Mouse (Mus musculus): ENCODE results near the gene Hist1h2bp. TPM values are rescaled to one million over a fixed set of nuclear protein-coding genes. Genes with fewer than 3 reads are reported as not detected.
"Not testable (repeated sequence)": the region's sequence is repeated elsewhere in the genome, so short reads cannot be mapped to it uniquely, and the experiment has no call there.

Gene Hist1h2bp
- total RNA-seq (2022) = 10 to 100 TPM in 1 of 4 experiments, 1 to 10 TPM in 3; 3.1 to 11.6 (median 5.9) TPM

DNA sequence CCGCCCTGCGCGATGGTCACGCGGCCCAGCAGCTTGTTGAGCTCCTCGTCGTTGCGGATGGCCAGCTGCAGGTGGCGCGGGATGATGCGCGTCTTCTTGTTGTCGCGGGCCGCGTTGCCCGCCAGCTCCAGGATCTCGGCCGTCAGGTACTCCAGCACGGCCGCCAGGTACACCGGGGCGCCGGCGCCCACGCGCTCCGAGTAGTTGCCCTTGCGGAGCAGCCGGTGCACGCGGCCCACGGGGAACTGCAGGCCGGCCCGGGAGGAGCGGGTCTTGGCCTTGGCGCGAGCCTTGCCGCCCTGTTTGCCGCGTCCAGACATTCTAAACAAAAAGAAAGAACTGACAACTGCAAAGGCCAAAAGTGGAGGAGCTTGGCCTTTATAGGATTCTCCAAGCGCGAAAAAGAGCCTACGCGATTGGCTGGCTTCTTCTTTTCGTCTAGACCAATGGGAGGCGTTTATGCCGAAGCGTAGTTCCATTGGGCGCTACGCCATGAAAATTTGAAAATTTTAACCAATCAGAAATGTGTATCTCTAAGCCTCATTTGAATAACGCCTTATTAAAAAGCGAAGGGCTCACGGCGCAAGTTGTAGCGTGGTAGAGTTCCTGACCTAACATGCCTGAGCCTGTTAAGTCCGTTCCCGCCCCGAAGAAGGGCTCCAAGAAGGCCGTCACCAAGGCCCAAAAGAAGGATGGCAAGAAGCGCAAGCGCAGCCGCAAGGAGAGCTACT is at the start of gene Hist1h2bp, which contains the start of gene Hist1h2an:
Gene Hist1h2bp, plus strand, starts transcription at position 563 of the 731 bp plus-strand sequence.
Gene Hist1h2an, minus strand, starts transcription at position 320 of the 731 bp plus-strand sequence.
- peak; percentile 88 to 93 for DNase-seq (ENCODE audit: low spot score in 2 of 2)

GRCm38 (mm10) chr13:21745006-21745405 is 42.3 kb upstream of the Hist1h2bp start:
- DNase-seq (ENCODE audit: low spot score in 2 of 2) = no peak

DNA sequence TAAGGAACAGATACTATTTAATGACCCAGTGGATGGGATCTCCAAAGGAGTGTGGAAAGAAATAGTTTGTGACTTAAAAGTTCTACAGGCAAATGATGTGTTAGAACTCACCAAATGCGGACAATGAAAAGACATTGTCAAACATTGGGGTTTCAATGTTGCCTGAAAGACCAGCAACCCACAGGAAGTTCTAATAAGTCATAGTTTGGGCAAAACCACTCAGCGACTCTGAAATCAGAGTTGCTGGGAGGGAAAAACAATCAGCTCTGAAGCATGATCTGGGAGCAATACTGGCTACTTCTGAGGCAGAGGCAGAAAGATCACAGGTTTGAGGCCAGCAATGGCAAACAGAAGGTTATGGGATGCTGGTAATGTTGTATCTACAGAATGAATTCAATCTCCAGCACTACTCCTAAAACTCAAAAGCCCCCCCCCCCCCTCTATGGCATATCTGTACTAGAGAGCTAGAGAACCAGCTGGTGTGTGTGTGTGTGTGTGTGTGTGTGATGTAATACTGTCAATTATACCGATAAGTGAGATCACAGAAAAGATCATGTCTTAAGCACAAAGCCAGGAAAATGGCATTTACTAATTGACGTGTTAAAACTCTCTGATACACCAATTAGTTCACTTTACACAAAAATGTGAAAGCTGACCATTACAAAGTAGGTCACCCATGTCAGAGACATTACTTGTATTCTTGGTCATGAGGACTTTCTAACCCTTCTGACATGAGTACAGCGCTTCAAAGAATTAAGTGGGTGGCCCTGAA is 37.7 kb upstream of the Hist1h2bp start:
- no peak for DNase-seq (ENCODE audit: low spot score in 2 of 2)

DNA sequence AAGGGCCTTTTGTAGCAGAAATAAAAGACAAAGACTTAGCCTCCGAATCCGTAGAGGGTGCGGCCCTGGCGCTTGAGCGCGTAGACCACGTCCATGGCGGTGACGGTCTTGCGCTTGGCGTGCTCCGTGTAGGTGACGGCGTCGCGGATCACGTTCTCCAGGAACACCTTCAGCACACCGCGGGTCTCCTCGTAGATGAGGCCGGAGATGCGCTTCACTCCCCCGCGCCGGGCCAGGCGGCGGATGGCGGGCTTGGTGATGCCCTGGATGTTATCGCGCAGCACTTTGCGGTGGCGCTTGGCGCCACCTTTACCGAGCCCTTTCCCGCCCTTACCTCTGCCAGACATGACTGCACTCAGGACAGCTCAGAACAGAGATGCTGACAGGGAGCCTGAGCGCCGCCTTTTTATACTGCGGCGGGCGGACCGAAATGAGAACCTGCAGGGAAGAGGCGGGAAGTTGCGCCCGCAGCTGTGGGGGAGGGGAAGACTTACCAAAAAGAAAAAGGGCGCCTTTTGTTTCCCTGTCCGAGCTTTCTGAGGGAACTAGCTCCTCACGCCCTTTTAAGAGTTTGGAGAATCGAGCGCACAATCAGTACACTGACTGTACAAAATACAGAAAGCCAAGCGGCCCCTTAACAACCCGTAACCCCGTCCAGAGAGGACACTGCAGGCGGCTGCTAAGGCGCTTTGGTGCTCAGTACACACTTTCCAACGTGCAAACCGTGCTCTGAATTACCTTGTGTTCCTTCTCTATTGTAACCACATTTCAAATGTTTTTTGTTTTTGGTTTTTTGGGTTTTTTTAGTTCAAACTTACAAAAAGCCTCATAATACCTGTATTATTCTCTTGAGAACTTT is 36.9 kb upstream of the Hist1h2bp start, which contains the start of gene Hist1h4k:
Gene Hist1h4k, minus strand, starts transcription at position 347 of the 859 bp plus-strand sequence.
- DNase-seq (ENCODE audit: low spot score in 2 of 2) = peak; percentile 89 to 94

DNA sequence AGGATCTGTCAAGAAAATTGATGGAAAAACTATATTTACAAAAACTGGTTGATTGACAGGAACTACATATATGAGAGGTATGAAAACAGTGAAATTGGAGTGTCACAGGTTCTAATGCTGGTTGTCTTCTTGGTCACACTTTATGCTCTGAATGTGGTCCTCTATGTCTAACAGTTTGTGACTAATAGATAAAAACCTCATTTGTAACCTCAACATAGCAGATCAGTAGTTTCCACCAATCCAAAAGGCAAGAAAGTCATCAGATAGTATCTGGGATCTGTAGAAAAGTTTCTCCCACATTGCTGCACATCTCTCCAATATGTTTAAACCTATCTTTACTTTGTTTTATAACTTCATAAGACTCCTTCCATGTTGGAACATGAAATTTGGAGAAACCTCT is 35.8 kb upstream of the Hist1h2bp start:
- no peak for DNase-seq (ENCODE audit: low spot score in 2 of 2)

- no peak for DNase-seq (ENCODE audit: low spot score in 2 of 2)
Observed at GRCm38 (mm10) chr13:21751827-21752226, 35.4 kb upstream of the Hist1h2bp start.

GRCm38 (mm10) chr13:21752356-21752755 is 34.9 kb upstream of the Hist1h2bp start:
- no peak for DNase-seq (ENCODE audit: low spot score in 2 of 2)

- no peak for DNase-seq (ENCODE audit: low spot score in 2 of 2)
Observed at GRCm38 (mm10) chr13:21753051-21753523, 34.2 kb upstream of the Hist1h2bp start.

GRCm38 (mm10) chr13:21753524-21754285 is 33.6 kb upstream of the Hist1h2bp start, which contains the start of the genes Hist1h2ak and Hist1h2bn:
Gene Hist1h2ak, minus strand, starts transcription at chr13:21753827.
Gene Hist1h2bn, plus strand, starts transcription at chr13:21754123.
- peak; percentile 57 to 79 for DNase-seq (ENCODE audit: low spot score in 2 of 2)

DNA sequence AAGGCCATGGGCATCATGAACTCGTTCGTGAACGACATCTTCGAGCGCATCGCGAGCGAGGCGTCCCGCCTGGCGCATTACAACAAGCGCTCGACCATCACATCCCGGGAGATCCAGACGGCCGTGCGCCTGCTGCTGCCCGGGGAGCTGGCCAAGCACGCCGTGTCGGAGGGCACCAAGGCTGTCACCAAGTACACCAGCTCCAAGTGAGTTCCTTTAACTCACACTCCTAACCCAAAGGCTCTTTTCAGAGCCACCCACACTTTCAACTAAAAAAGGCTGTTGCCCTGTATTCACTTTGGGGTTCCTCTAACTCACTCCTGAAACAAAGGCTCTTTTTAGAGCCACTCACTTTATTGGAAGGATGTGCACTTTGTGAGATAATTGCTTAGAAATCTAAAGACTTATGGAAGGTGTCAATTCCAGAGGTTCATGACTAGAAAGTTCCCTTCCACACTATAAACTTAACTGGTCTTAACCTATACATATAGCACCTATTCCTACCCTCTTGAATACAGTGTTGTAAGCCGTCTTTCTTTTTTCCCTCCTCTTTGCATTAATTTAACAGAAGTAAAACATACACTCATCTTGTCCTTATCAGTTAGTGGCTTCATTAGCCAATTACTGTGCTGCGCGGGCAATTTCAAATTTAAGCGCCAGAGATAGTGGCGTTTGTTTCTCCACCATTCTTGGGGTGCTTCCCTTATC is 32.8 kb upstream of the Hist1h2bp start:
- DNase-seq (ENCODE audit: low spot score in 2 of 2) = not testable (repeated sequence)

DNA sequence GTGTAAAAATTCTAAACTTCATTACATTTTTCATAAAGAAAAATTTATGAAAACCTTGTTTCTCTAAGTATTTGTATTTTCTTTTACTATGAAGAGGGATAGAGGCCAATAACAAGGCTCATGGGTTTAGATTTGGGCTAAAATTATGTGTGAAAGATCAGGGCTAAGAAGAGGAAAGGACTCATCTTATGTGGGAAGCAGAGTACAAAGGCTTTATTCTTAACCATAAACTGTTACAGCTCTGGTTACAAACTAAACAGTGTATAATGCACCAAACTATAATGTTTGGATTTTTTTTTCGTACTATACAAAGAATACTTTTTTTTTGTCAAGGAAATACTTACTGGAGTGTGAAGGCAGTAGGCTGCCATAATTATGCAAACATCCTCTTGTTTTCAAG is 31.6 kb upstream of the Hist1h2bp start:
- no peak for DNase-seq (ENCODE audit: low spot score in 2 of 2)

- peak; percentile 63 to 64 for DNase-seq (ENCODE audit: low spot score in 2 of 2)
Observed at GRCm38 (mm10) chr13:21778814-21779766, 8.2 kb upstream of the Hist1h2bp start.

GRCm38 (mm10) chr13:21779767-21780731 is 7.2 kb upstream of the Hist1h2bp start, which contains the start of gene Hist1h1b:
Gene Hist1h1b, minus strand, starts transcription at chr13:21780625.
- DNase-seq (ENCODE audit: low spot score in 2 of 2) = peak; percentile 26 to 42

DNA sequence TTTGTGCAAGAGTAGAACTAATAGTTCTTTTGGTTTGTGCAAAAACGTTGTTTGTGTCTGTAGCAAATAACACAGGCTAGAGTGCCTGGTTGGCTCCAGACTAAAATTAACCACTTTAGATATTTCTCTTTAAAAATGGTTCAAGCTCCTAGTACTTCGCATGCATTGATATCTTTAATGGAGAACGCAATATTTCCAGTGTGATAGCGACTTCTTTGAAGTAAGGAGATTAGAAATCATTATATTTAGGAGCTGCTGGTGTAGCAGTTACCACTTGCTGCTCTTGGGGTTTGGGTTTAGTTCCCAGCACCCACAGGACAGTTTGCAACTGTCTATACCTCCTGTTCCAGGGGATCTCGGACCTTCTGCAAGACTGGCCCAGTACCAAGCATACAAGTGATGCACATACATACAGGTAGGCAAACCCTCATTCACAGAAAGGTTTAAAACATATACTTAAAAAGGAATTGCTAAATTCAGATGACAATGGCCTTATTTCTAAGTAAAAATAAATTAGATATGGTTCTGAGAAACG is 6.2 kb upstream of the Hist1h2bp start:
- no peak for DNase-seq (ENCODE audit: low spot score in 2 of 2)

DNA sequence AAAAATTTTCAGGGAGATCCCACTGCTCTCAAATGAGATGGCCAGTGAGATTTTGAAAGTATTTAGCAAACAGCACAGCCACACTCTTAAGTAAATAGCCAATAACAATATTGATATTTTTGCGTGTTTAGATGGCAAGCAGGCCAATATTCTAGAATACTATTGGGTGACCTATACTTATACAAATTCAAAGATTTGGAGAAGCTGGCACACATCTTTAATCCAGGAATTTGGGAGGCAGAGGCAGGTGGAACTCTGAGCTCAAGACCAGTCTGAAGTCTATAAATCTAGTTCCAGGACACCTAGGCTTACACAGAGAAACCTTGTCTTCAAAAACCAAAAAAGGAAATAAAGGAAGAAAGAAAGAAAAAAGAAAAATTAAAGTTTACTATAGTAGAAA is 5.6 kb upstream of the Hist1h2bp start:
- DNase-seq (ENCODE audit: low spot score in 2 of 2) = no peak

DNA sequence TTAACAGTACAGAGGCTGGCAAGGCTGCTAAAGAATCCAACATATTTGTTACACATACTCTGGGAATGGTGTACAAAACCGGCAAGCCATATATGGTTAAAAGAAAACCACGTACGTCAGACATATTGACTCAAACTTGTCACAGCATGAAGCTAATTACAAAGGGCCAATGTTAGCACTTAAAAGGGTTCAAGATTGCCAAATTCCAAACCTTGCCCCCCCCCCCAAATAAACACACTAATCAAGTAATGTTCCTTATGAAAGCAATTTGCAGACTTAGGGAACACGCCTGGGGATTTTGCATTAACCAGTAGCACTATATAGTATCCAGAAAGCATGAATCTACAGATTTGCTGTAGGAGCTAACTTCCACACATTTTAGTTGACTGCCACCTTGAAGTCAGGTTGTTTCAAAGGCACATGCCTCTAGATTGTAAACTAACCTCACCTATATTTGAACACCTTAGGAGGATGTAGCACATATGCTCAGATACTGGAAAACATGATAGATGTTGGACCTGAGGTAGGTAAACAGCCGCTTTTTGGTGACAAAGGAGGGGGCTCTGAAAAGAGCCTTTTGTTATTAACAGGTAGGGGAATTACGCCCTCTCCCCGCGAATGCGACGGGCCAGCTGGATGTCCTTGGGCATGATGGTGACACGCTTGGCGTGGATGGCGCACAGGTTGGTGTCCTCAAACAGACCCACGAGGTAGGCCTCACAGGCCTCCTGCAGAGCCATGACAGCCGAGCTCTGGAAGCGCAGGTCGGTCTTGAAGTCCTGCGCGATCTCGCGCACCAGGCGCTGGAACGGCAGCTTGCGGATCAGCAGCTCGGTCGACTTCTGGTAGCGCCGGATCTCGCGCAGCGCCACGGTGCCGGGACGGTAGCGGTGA is 4.7 kb upstream of the Hist1h2bp start:
- not testable (repeated sequence) for DNase-seq (ENCODE audit: low spot score in 2 of 2)

Data from layer of hippocampus, adult 8-10 months (tissue).